Mouse (Mus musculus) CH12.LX (cell line): Measurements from ENCODE around the gene Pfkl. TPM values are rescaled to one million over a fixed set of nuclear protein-coding genes. Genes with fewer than 3 reads are reported as not detected.

Experiments
- DNase-seq: peaks from one replicate; pipeline ENCODE4 v3.0.0-alpha.2; 2013; ENCODE audit errors: extremely low read depth
- H3K27ac ChIP-seq: 2 replicates; pipeline ENCODE4 v1.5.1; 2012; ENCODE audit warnings: low read depth, mild to moderate bottlenecking, control low read depth, moderate library complexity; ENCODE audit not compliant: insufficient read depth
- H3K27me3 ChIP-seq: replicated peaks from 2 replicates; pipeline ENCODE3; 2012; ENCODE audit warnings: inconsistent platforms
- H3K36me3 ChIP-seq, 2 experiments: replicated peaks in 1 of 2; 2 replicates each; pipeline versions ENCODE3 to v1.6.1; 2012; ENCODE audit warnings: inconsistent platforms in 1 of 2, low read length in 1 of 2, mild to moderate bottlenecking in 1 of 2, mixed read lengths in 1 of 2, moderate library complexity in 1 of 2; ENCODE audit not compliant: control insufficient read depth in 1 of 2, insufficient read depth in 1 of 2
- H3K4me1 ChIP-seq, 2 experiments: 2 replicates each; pipeline ENCODE4 v1.6.1; 2012; ENCODE audit warnings: inconsistent platforms in 1 of 2, moderate library complexity in 1 of 2; ENCODE audit not compliant: insufficient read depth in 2 of 2, control insufficient read depth in 1 of 2
- H3K4me2 ChIP-seq: 2 replicates; pipeline ENCODE4 v1.6.1; 2012; ENCODE audit warnings: low read depth, mild to moderate bottlenecking, control low read depth; ENCODE audit not compliant: poor library complexity, insufficient read depth, severe bottlenecking
- H3K4me3 ChIP-seq, 3 experiments: fragments of 150-350 bp in 1 of 3; sonication (generic) in 1 of 3; replicated peaks in 1 of 3; 2 replicates each; pipeline versions ENCODE3 to v1.5.1; 2011 to 2012; ENCODE audit warnings: low read depth in 2 of 3, low read length in 2 of 3, mild to moderate bottlenecking in 2 of 3, moderate library complexity in 2 of 3, control low read depth in 1 of 3, improper control_type of control experiment in 1 of 3, inconsistent platforms in 1 of 3, mixed read lengths in 1 of 3; ENCODE audit not compliant: poor library complexity in 1 of 3
- H3K79me2 ChIP-seq: replicated peaks from 2 replicates; pipeline ENCODE4 v1.6.1; 2012; ENCODE audit warnings: mild to moderate bottlenecking, moderate library complexity; ENCODE audit not compliant: control insufficient read depth, poor library complexity, insufficient read depth, severe bottlenecking; ENCODE audit errors: extremely low read depth
- H3K9ac ChIP-seq: 2 replicates; pipeline ENCODE4 v1.6.1; 2012; ENCODE audit warnings: low read depth, mild to moderate bottlenecking, control low read depth, moderate library complexity; ENCODE audit not compliant: insufficient read depth
- H3K9me3 ChIP-seq: replicated peaks from 2 replicates; pipeline ENCODE3; 2012; ENCODE audit warnings: low read length, inconsistent platforms, mixed read lengths
- CHD1 ChIP-seq: IDR thresholded peaks from 2 replicates; pipeline ENCODE4 v1.6.1; 2012; ENCODE audit warnings: low read depth, low read length, improper control_type of control experiment, inconsistent platforms
- CHD2 ChIP-seq: IDR thresholded peaks from 2 replicates; pipeline ENCODE4 v1.6.1; 2011; ENCODE audit warnings: low read length, improper control_type of control experiment
- CTCF ChIP-seq, 2 experiments: IDR thresholded peaks in 1 of 2; conservative IDR thresholded peaks in 1 of 2; 2 replicates each; pipeline ENCODE4 v1.5.1; 2011 to 2012; ENCODE audit warnings: low read depth in 2 of 2, low read length in 2 of 2, improper control_type of control experiment in 1 of 2, inconsistent platforms in 1 of 2, mild to moderate bottlenecking in 1 of 2, moderate library complexity in 1 of 2
- E2F4 ChIP-seq: IDR thresholded peaks from 2 replicates; pipeline ENCODE4 v1.6.1; 2011; ENCODE audit warnings: low read depth, low read length, improper control_type of control experiment; ENCODE audit not compliant: insufficient replicate concordance
- ELF1 ChIP-seq: IDR thresholded peaks from 2 replicates; pipeline ENCODE4 v1.6.1; 2014; ENCODE audit warnings: low read depth, mild to moderate bottlenecking, inconsistent platforms, low read length, improper control_type of control experiment
- GABPA ChIP-seq: IDR thresholded peaks from 2 replicates; pipeline ENCODE4 v1.6.1; 2012; ENCODE audit warnings: low read depth, low read length, improper control_type of control experiment, inconsistent platforms; ENCODE audit not compliant: insufficient replicate concordance
- HCFC1 ChIP-seq: IDR thresholded peaks from 2 replicates; pipeline ENCODE4 v1.6.1; 2012; ENCODE audit warnings: low read depth, mild to moderate bottlenecking, inconsistent platforms, low read length, improper control_type of control experiment
- IRF4 ChIP-seq: IDR thresholded peaks from 2 replicates; pipeline ENCODE4 v1.6.1; 2014; ENCODE audit warnings: low read depth, mild to moderate bottlenecking, inconsistent platforms, low read length, improper control_type of control experiment
- JUN ChIP-seq: IDR thresholded peaks from 2 replicates; pipeline ENCODE4 v1.6.1; 2011; ENCODE audit warnings: low read depth, mild to moderate bottlenecking, low read length, improper control_type of control experiment, moderate library complexity; ENCODE audit not compliant: insufficient read depth
- JUND ChIP-seq: conservative IDR thresholded peaks from 2 replicates; pipeline ENCODE4 v1.6.1; 2011; ENCODE audit warnings: low read depth, low read length, improper control_type of control experiment
- KAT2A ChIP-seq: IDR thresholded peaks from 2 replicates; pipeline ENCODE4 v1.6.1; 2012; ENCODE audit warnings: low read length, improper control_type of control experiment, inconsistent platforms; ENCODE audit not compliant: insufficient replicate concordance
- MAFK ChIP-seq: IDR thresholded peaks from 2 replicates; pipeline ENCODE4 v1.6.1; 2011; ENCODE audit warnings: low read length, improper control_type of control experiment; ENCODE audit not compliant: insufficient replicate concordance
- MAX ChIP-seq: IDR thresholded peaks from 2 replicates; pipeline ENCODE4 v1.6.1; 2011; ENCODE audit warnings: low read length, improper control_type of control experiment
- MAZ ChIP-seq: IDR thresholded peaks from 2 replicates; pipeline ENCODE4 v1.6.1; 2012; ENCODE audit warnings: low read depth, mild to moderate bottlenecking, inconsistent platforms, low read length, improper control_type of control experiment, moderate library complexity
- MXI1 ChIP-seq: IDR thresholded peaks from 2 replicates; pipeline ENCODE4 v1.6.1; 2011; ENCODE audit warnings: mild to moderate bottlenecking, low read depth, low read length, improper control_type of control experiment
- PAX5 ChIP-seq: IDR thresholded peaks from 2 replicates; pipeline ENCODE4 v1.6.1; 2012; ENCODE audit warnings: low read length, inconsistent platforms, mixed read lengths
- POLR2A ChIP-seq: IDR thresholded peaks from 2 replicates; pipeline ENCODE4 v1.6.1; 2011; ENCODE audit warnings: low read depth, mild to moderate bottlenecking, improper control_type of control experiment, low read length
- POLR2AphosphoS2 ChIP-seq: IDR thresholded peaks from 2 replicates; pipeline ENCODE4 v1.6.1; 2011; ENCODE audit warnings: low read depth, low read length, improper control_type of control experiment
- RAD21 ChIP-seq: IDR thresholded peaks from 2 replicates; pipeline ENCODE4 v1.6.1; 2011; ENCODE audit warnings: low read depth, mild to moderate bottlenecking, low read length, improper control_type of control experiment, moderate library complexity
- SIN3A ChIP-seq: IDR thresholded peaks from 2 replicates; pipeline ENCODE4 v1.6.1; 2012; ENCODE audit warnings: low read length, improper control_type of control experiment, inconsistent platforms
- TCF12 ChIP-seq: IDR thresholded peaks from 2 replicates; pipeline ENCODE4 v1.6.1; 2014; ENCODE audit warnings: low read depth, mild to moderate bottlenecking, inconsistent platforms, low read length, improper control_type of control experiment
- UBTF ChIP-seq: IDR thresholded peaks from 2 replicates; pipeline ENCODE4 v1.6.1; 2012; ENCODE audit warnings: low read depth, mild to moderate bottlenecking, inconsistent platforms, low read length, improper control_type of control experiment, moderate library complexity
- USF2 ChIP-seq: conservative IDR thresholded peaks from 2 replicates; pipeline ENCODE4 v1.6.1; 2011; ENCODE audit warnings: low read depth, low read length, improper control_type of control experiment
- ZC3H11A ChIP-seq: IDR thresholded peaks from 2 replicates; pipeline ENCODE4 v1.6.1; 2012; ENCODE audit warnings: low read depth, mild to moderate bottlenecking, inconsistent platforms, low read length, improper control_type of control experiment
- ZMIZ1 ChIP-seq: IDR thresholded peaks from 2 replicates; pipeline ENCODE4 v1.6.1; 2012; ENCODE audit warnings: low read depth, mild to moderate bottlenecking, inconsistent platforms, low read length, improper control_type of control experiment
- ZNF384 ChIP-seq: IDR thresholded peaks from 2 replicates; pipeline ENCODE4 v1.6.1; 2012; ENCODE audit warnings: low read depth, low read length, improper control_type of control experiment, inconsistent platforms
- dilution Hi-C: fragments of 300-500 bp; cut with MboI; formaldehyde crosslinking; loops from 2 replicates; pipeline ENCODE4 v1.14.3; 2020; ENCODE audit warnings: low sequenced_read_pairs; ENCODE audit not compliant: extremely low pct_unique_long_range_greater_than_20kb, extremely low pct_ligation_motif_present
- in situ Hi-C: fragments of 300-500 bp; cut with MboI; formaldehyde crosslinking; loops from 3 replicates; pipeline ENCODE4 v1.14.3; 2019; ENCODE audit warnings: low sequenced_read_pairs, low pct_ligation_motif_present, low pct_unique_long_range_greater_than_20kb, mixed read lengths
- polyA plus RNA-seq: library from polyadenylated mRNA; unstranded; fragments of >175 nt; gene quantifications from 2 replicates; pipeline ENCODE4 v1.2.1, GENCODE M21; 2012; ENCODE audit warnings: low read depth; ENCODE audit not compliant: insufficient read length
- total RNA-seq, 2 experiments: library from RNA; depleted of rRNA; stranded (reverse); fragments of 300-350 nt in 1 of 2; fragments of >200 nt in 1 of 2; gene quantifications; 2 replicates each; pipeline ENCODE4 v1.2.3; 2012 to 2014

The Pfkl gene
- total and polyA plus RNA-seq, 3 experiments = 95.9 to 210 (median 159) TPM

- in situ Hi-C loops = loop anchor here (25.0 kb wide), 1 partner anchor 344 kb away; no protein-coding TSS in a partner anchor
- no peaks in the 10 kb centered on the region for H3K9me3 ChIP-seq
- no peak overlapping the region for H3K27ac ChIP-seq
- H3K79me2 ChIP-seq = no peaks in the 10 kb centered on the region
- H3K27me3 ChIP-seq = peaks cover 26% of the 10 kb centered on the region
- peaks cover 17 to 52% of the 10 kb centered on the region in 2 experiments for H3K4me1 ChIP-seq
- H3K4me3 ChIP-seq = no peak overlapping the region
- dilution Hi-C loops = no loop called here
- H3K4me2 ChIP-seq = no peak overlapping the region
- TF ChIP-seq MXI1 = no peak
- TF ChIP-seq MAX = no peak
- TF ChIP-seq MAZ = no peak
- no peak for TF ChIP-seq JUND
- no peak for TF ChIP-seq POLR2A
- no peak for TF ChIP-seq POLR2AphosphoS2
- no peak for TF ChIP-seq CHD2
- TF ChIP-seq UBTF = no peak
- no peak for TF ChIP-seq ZC3H11A
- TF ChIP-seq GABPA = no peak
- TF ChIP-seq RAD21 = no peak
- TF ChIP-seq ELF1 = no peak
- no peak for TF ChIP-seq CTCF (conservative IDR thresholded peaks at IDR 0.05 in 1 of 2, IDR thresholded peaks at IDR 0.05 in 1 of 2; ENCODE audit: low read depth in 2 of 2, low read length in 2 of 2)
- TF ChIP-seq JUN = no peak
- TF ChIP-seq SIN3A = no peak
- TF ChIP-seq CHD1 = no peak
- TF ChIP-seq HCFC1 = no peak
- no peak for TF ChIP-seq ZNF384
- TF ChIP-seq, all 38 proteins: peak for 0
- H3K36me3 ChIP-seq = no peaks in the 10 kb centered on the region
- DNase-seq = no peak
- H3K9ac ChIP-seq = no peak overlapping the region
Measured at GRCm38 (mm10) chr10:78042697-78043405, 33.0 kb upstream of the Pfkl start.

- no peak for TF ChIP-seq PAX5
- TF ChIP-seq JUND = no peak
- no peak for TF ChIP-seq JUN
- TF ChIP-seq POLR2AphosphoS2 = no peak
- TF ChIP-seq CTCF (conservative IDR thresholded peaks at IDR 0.05 in 1 of 2, IDR thresholded peaks at IDR 0.05 in 1 of 2; ENCODE audit: low read depth in 2 of 2, low read length in 2 of 2) = no peak
- TF ChIP-seq IRF4 = no peak
- TF ChIP-seq TCF12 = no peak
- TF ChIP-seq KAT2A = no peak
- no peak for TF ChIP-seq ELF1
- TF ChIP-seq MAFK = no peak
- no peak for TF ChIP-seq RAD21
- no peak for TF ChIP-seq USF2
- TF ChIP-seq ZMIZ1 = no peak
- no peak for TF ChIP-seq SIN3A
- TF ChIP-seq E2F4 = no peak
- no peak for TF ChIP-seq MAZ
- no peak for TF ChIP-seq CHD1
- no peaks in the 10 kb centered on the region for H3K79me2 ChIP-seq
- no peak overlapping the region for H3K9ac ChIP-seq
- no peak for DNase-seq
- H3K9me3 ChIP-seq = no peaks in the 10 kb centered on the region
- no peaks in the 10 kb centered on the region for H3K36me3 ChIP-seq
- no peak overlapping the region for H3K27ac ChIP-seq
- peaks cover 33% of the 10 kb centered on the region for H3K27me3 ChIP-seq
- H3K4me1 ChIP-seq = peaks cover 14 to 46% of the 10 kb centered on the region in 2 experiments
- no peak overlapping the region for H3K4me2 ChIP-seq
- dilution Hi-C loops (no loop called here), in situ Hi-C loops (loop anchor here (25.0 kb wide), 1 partner anchor 345 kb away; no protein-coding TSS in a partner anchor)
- no peak overlapping the region for H3K4me3 ChIP-seq
Measured at GRCm38 (mm10) chr10:78042096-78042495, 32.2 kb upstream of the Pfkl start.
